ENCODE assay signal across 8 mouse cellular contexts in the genomic region with DNA sequence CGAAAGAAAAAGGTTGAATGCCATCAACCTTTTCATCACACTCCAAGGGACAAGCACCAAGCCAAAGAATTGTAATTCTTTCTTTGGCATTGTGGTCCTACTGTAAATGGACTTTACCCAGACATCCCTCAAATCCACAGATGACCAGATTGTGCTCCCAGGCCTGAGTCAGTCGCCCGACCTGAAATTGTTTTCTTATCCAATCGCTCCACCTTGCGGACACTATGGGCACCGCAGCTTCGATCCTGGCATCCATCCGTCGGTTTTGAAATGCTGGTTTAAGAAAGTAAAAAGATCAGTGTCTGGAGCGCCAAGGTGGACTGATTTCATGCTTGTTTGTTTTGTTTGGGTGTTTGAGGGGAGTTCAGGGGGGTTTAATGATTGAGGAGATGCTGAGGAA. TPM values are rescaled to one million over a fixed set of nuclear protein-coding genes. Genes with fewer than 3 reads are reported as not detected.
DNase-seq lines count a peak whose midpoint lies in the region; ATAC-seq and TF ChIP-seq lines count a peak whose summit lies in the region.

No protein-coding gene starts in this region.

- intact Hi-C loops in gastrocnemius, postnatal 14 days (cut with DNase I; ENCODE audit: low total_unique reads) = loop anchor here (2.0 to 5.0 kb wide), 2 partner anchors 219 to 540 kb away; no protein-coding TSS in a partner anchor

- peak; percentile 89 for TF ChIP-seq CTCF in cortical plate, adult 2 months (IDR thresholded peaks at IDR 0.05; ENCODE audit: extremely low read depth, insufficient read depth, low read length)

- peaks cover 69% of the 10 kb centered on the region for H3K27me3 ChIP-seq in megakaryocyte, embryonic 14.5 days (replicated peaks)

- H3K9me3 ChIP-seq in megakaryocyte, embryonic 14.5 days = 0 out of 2 replicates have a peak, but pooled peaks cover 5% of the 10 kb centered on the region

- H3K4me1 ChIP-seq in cortical plate, adult 2 months (ENCODE audit: control insufficient read depth, insufficient read depth, low read length) = no peaks in the 10 kb centered on the region
- peaks cover 19% of the 10 kb centered on the region for H3K4me1 ChIP-seq in megakaryocyte, embryonic 14.5 days

- peak; percentile 90 for DNase-seq in adipocyte (ENCODE audit: low spot score)
- DNase-seq in gastrocnemius, postnatal 14 days = peak; percentile 70
- peak; percentile 54 to 90 for DNase-seq in left cerebral cortex, adult 8-10 months (ENCODE audit: low spot score in 2 of 2)
- DNase-seq in right cerebral cortex, postnatal 10 days (ENCODE audit: low spot score in 2 of 2) = peak; percentile 74 to 87
- peak; percentile 81 to 84 for DNase-seq in urinary bladder, postnatal 36 days (ENCODE audit: low spot score in 2 of 2)

- TF ChIP-seq POLR2A in cortical plate, adult 2 months (IDR thresholded peaks at IDR 0.05; ENCODE audit: extremely low read depth, insufficient read depth, low read length) = no peak

- ATAC-seq in inflammation-experienced regulatory T-cells, adult 6 months = peak; percentile 70

- H3K36me3 ChIP-seq in megakaryocyte, embryonic 14.5 days (replicated peaks; ENCODE audit: low read length) = no peaks in the 10 kb centered on the region

- H3K4me3 ChIP-seq in cortical plate, adult 2 months (ENCODE audit: insufficient read depth, low read length) = no peak overlapping the region
- H3K4me3 ChIP-seq in megakaryocyte, embryonic 14.5 days (replicated peaks) = peak overlapping the region; percentile 89

- no peak overlapping the region for H3K27ac ChIP-seq in cortical plate, adult 2 months (ENCODE audit: insufficient read depth, low read length)

RNA-seq across cellular contexts. Expression of a gene that starts 16.4 kb away (rescaled TPM):
- polyA plus RNA-seq in cortical plate, adult 2 months (2012; rRNA removed) = 6.1 and 8.0 TPM in 2 replicates
- under 1 TPM in 1 of 2 experiments, not detected in 1; 0.18 TPM for total RNA-seq in gastrocnemius, postnatal 14 days (2021)
- polyA plus RNA-seq in inflammation-experienced regulatory T-cells, adult 6 months (2017; shearing (Covaris generic)) = not detected
- total RNA-seq in left cerebral cortex, adult 8-10 months (2022) = 1 to 10 TPM; 5.6 to 7.0 (median 6.3) TPM
- polyA plus RNA-seq in megakaryocyte, embryonic 14.5 days (2012; ENCODE audit: insufficient read depth, low replicate concordance) = not detected in 2 replicates
